Mouse (Mus musculus) ES-Bruce4 (cell line): Measurements from ENCODE around the gene Ooep. TPM values are rescaled to one million over a fixed set of nuclear protein-coding genes. Genes with fewer than 3 reads are reported as not detected.

Source experiments
- H3K27ac ChIP-seq: 2 replicates; pipeline ENCODE4 v1.5.1; 2012; ENCODE audit warnings: low read length, inconsistent platforms; ENCODE audit not compliant: insufficient read depth
- H3K27me3 ChIP-seq: 2 replicates; pipeline ENCODE4 v1.6.1; 2012; ENCODE audit warnings: mild to moderate bottlenecking, low read length, inconsistent platforms; ENCODE audit not compliant: control insufficient read depth, poor library complexity, insufficient read depth, severe bottlenecking
- H3K36me3 ChIP-seq: 2 replicates; pipeline ENCODE4 v1.6.1; 2012; ENCODE audit warnings: inconsistent platforms, mild to moderate bottlenecking, low read length, moderate library complexity; ENCODE audit not compliant: control insufficient read depth, poor library complexity, insufficient read depth, severe bottlenecking
- H3K4me1 ChIP-seq: one replicate; pipeline ENCODE4 v1.8.1; 2011; ENCODE audit warnings: low read length; ENCODE audit not compliant: control insufficient read depth, insufficient read depth
- H3K4me3 ChIP-seq: 2 replicates; pipeline ENCODE4 v1.5.1; 2011; ENCODE audit warnings: low read depth, mild to moderate bottlenecking, low read length
- H3K9ac ChIP-seq: 2 replicates; pipeline ENCODE4 v1.6.1; 2012; ENCODE audit warnings: low read depth, mild to moderate bottlenecking, inconsistent platforms; ENCODE audit not compliant: poor library complexity, severe bottlenecking
- H3K9me3 ChIP-seq: replicated peaks from 2 replicates; pipeline ENCODE4 v1.6.1; 2012; ENCODE audit warnings: mild to moderate bottlenecking, low read length, inconsistent platforms; ENCODE audit not compliant: control insufficient read depth, poor library complexity, insufficient read depth, severe bottlenecking
- CTCF ChIP-seq: IDR thresholded peaks from one replicate; pipeline ENCODE4 v1.8.1; 2011; ENCODE audit warnings: low read depth, low read length
- EP300 ChIP-seq: IDR thresholded peaks from 2 replicates; pipeline ENCODE4 v1.6.1; 2011; ENCODE audit warnings: low read depth, low read length; ENCODE audit not compliant: insufficient read depth
- POLR2A ChIP-seq: IDR thresholded peaks from one replicate; pipeline ENCODE4 v1.8.1; 2011; ENCODE audit warnings: low read length; ENCODE audit not compliant: insufficient read depth
- polyA plus RNA-seq: library from polyadenylated mRNA; stranded (reverse); fragments of >200 nt; gene quantifications from 2 replicates; pipeline ENCODE4 v1.2.4, GENCODE M21; 2011; ENCODE audit warnings: low read depth; ENCODE audit not compliant: missing spikeins, insufficient read depth, insufficient read length

Gene Ooep
- polyA plus RNA-seq = 75.0 and 86.4 TPM in 2 replicates

DNA sequence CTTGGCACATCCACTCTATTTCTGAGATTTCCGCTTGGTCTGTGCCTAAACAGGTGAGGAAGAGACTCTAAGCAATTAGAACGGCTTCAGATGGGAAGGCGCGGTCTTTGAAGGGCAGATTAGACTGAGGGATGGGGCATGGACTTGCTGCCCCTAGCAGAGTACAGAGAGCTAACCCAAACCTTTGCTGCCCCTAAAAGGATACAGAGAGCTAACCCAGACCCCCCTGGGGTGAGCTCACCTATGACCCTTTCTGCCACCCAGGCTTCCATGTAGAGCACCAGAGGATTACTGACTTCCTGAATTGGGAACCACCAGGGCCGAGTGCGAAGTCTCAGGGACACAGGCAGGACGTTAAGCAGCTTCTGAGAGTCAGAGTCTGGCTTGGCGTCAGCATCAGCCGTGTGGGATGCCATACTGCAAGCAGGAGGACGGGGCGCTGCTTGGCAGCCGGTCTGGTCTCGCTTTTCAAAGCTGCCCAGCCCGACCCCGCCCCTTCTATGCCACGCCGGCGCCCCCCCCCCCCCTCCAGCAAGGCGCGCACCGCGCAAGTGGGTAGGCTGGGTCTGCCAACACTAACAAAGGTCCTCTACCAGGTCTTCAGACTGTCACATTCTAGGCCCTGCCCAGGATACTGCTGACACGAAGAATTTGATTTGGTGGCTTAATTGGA lies at the start of gene Ooep:
Gene Ooep (minus strand): TSS at position 613 of the 673 bp plus-strand sequence.
- Histone ChIP-seq H3K27me3 (no peaks in the 10 kb centered on the region), H3K9me3 (no peaks in the 10 kb centered on the region), H3K9ac (peak within 1 kb of the TSS; percentile 82), H3K4me1 (peaks cover 5% of the 10 kb centered on the region), H3K27ac (peak within 1 kb of the TSS; percentile 96), H3K4me3 (peak within 1 kb of the TSS; percentile 80), H3K36me3 (0 out of 2 replicates have a peak, but pooled peaks cover 4% of the 10 kb centered on the region)
- TF ChIP-seq CTCF = no peak
- no peak for TF ChIP-seq EP300
- TF ChIP-seq POLR2A = no peak

DNA sequence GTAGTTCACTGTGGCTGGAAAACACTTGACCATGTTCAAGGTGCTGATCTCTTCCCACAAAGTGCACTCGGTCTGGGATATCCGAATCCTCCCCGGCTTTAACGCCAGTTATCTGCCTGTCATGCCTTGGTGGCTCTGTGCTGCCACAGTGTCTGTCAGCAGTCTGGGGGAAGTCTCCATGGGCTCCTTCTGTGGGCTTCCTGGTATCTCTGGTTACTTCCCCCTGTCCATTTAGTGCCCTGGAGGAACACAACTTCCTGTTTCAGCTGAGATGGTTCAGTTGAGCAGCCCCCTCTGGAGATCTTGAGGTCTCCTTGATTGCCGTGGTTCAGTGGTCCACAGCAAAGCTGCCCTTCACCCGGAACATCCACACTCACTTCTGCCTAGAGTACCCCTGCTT lies 49.7 kb upstream of the Ooep start:
- no peak overlapping the region for H3K4me3 ChIP-seq
- H3K9ac ChIP-seq = no peak overlapping the region
- H3K27ac ChIP-seq = no peak overlapping the region
- no peaks in the 10 kb centered on the region for H3K9me3 ChIP-seq
- TF ChIP-seq EP300 (no peak), CTCF (no peak), POLR2A (no peak)
- no peaks in the 10 kb centered on the region for H3K27me3 ChIP-seq
- H3K4me1 ChIP-seq = no peaks in the 10 kb centered on the region
- no peaks in the 10 kb centered on the region for H3K36me3 ChIP-seq

DNA sequence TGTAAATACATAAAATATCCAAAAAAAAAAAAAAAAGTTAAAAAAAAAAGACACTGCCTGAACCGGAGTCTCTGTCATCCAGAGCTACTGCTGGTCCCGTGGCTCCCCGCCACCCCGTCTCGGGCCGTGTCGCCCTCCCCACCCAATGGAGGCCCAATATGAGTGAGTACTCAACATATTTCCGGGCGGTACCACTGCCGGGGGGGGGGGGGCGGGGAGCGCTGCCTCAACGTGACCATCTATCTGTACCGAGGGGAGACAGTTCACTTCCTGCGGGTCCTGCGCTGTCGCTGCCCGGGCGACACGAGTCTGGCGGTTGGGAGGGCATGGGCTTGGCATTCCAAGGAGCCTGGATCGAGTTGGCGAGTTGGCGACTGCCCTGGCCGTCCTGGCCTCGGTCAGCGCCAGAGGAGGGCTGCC lies 48.8 kb upstream of the Ooep start:
- H3K4me1 ChIP-seq = no peaks in the 10 kb centered on the region
- no peaks in the 10 kb centered on the region for H3K27me3 ChIP-seq
- peak overlapping the region; percentile 35 for H3K9ac ChIP-seq
- H3K36me3 ChIP-seq = no peaks in the 10 kb centered on the region
- H3K9me3 ChIP-seq = no peaks in the 10 kb centered on the region
- no peak overlapping the region for H3K27ac ChIP-seq
- peak overlapping the region; percentile 50 for H3K4me3 ChIP-seq
- TF ChIP-seq POLR2A (no peak), CTCF (no peak), EP300 (no peak)

DNA sequence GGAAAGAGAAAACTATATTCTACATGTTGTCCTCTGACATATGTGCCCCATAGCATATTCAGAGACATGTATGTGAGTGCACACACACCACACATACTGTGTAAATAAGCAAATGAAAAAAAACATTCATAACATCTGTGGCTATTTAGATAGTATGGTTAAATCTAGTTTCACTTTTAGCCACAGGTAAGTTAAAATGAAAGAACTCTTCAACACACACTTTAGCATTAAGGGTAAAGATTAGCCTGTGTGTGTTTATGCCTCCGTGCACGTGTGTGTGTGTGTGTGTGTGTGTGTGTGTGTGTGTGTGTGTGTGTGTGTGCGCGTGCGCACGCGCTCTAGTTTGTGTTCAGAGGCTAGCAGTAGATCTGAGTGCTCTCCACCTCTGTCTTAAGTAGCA lies 23.1 kb upstream of the Ooep start:
- no peak for TF ChIP-seq CTCF
- no peak for TF ChIP-seq POLR2A
- TF ChIP-seq EP300 = no peak
- H3K9ac ChIP-seq = no peak overlapping the region
- H3K9me3 ChIP-seq = no peaks in the 10 kb centered on the region
- H3K36me3 ChIP-seq = peaks cover 6% of the 10 kb centered on the region
- no peak overlapping the region for H3K27ac ChIP-seq
- H3K4me1 ChIP-seq = no peaks in the 10 kb centered on the region
- no peaks in the 10 kb centered on the region; the same call in 1 of the 2 replicates for H3K27me3 ChIP-seq
- H3K4me3 ChIP-seq = no peak overlapping the region

DNA sequence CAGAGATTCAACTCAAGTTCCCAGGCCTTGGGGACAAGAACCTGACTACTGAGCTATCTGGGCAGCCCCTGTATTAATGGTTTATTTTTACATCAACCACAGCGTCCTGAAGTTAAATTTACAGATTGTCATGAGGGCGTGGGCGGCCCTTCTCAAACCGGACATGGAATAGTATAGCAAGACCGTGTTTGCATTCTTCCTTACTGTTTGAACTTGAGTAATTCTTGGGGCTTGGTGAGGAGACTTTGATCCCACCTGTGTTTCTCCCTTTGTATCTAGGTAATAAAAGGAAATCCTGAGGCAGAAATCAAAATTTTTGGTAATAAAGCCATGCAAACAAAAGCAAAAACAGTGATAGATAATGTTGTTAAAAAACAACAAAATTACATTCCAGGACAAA lies 22.0 kb upstream of the Ooep start:
- Histone ChIP-seq H3K27ac (no peak overlapping the region), H3K36me3 (peaks cover 6% of the 10 kb centered on the region), H3K9me3 (no peaks in the 10 kb centered on the region), H3K4me3 (no peak overlapping the region), H3K27me3 (no peaks in the 10 kb centered on the region; the same call in 1 of the 2 replicates), H3K9ac (no peak overlapping the region), H3K4me1 (no peaks in the 10 kb centered on the region)
- TF ChIP-seq EP300 = no peak
- TF ChIP-seq CTCF = no peak
- TF ChIP-seq POLR2A = no peak

DNA sequence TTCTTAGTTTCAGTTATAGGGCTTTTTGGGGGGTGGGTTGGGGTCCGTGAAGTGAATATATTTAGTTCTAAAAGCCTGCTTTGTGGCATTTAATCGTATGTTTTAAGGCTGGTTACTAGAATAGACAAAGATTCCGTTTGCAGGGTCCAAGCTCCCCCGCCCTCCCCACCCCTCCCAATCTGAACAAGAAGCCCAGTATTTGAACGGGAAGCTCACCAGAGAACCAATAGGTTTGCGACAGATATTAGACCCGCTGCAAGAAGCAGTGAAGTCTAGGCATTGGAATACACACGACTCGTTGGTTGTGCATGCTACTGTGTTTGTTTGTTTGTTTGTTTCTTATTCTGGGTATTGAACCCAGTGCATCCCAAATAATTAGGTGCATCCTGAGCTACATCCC lies 18.0 kb upstream of the Ooep start:
- H3K36me3 ChIP-seq = peaks cover 3% of the 10 kb centered on the region; the same call in 1 of the 2 replicates
- H3K9me3 ChIP-seq = no peaks in the 10 kb centered on the region
- no peak overlapping the region for H3K27ac ChIP-seq
- H3K4me1 ChIP-seq = no peaks in the 10 kb centered on the region
- peaks cover 5% of the 10 kb centered on the region; the same call in 1 of the 2 replicates for H3K27me3 ChIP-seq
- H3K4me3 ChIP-seq = no peak overlapping the region
- TF ChIP-seq CTCF (no peak), POLR2A (no peak), EP300 (no peak)
- H3K9ac ChIP-seq = peak overlapping the region; percentile 71
